Mouse (Mus musculus): ENCODE measurements at regions not wholly inside any gene's neighbourhood (a gene's known extent, or its start where the extent isn't known, plus 50 kb on each side); places are given as distances from the start of the nearest gene placed in this dataset.
A peak's percentile ranks its signal among the peaks of the same experiment; 100 is the strongest.

DNA sequence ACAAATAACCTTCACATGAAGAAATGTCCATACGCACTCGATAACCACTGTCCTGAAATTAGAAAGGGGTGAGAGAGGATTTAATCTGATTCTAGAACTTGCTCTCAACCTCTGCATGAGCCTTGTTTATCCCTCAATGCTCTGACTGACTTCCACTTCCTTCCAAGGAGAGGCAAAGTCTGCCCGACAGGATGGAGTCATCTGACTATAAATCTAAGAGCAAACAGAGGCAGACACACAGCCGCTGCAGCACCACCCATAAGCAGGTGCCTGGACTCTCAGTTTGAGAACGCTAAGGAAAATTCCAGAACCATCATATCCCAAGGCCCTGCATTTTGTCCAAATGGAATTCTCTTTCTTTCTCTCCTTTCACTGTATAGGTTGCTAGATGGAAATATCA, 247.7 kb upstream of the 1700056E22Rik start:
- DNase-seq: no peak

DNA sequence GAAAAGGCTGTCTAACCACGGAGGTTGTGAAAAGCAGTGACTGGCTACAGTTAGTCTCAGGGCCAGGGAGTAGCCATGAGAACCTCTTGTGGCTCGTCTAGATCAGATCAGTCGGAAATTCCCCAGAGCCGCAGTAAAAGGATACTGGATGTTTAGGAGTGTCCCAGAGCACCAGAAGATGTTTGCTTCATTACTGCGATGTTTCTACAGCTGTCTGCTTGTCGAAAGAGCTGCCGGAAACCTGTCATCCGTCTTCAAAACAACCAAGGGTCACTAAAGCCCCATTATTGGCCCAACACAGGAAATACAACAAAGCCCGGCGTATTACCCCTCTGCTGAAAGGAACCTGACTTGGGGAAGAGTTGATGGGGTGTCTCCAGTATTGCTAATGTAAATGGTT, 245.2 kb upstream of the 1700056E22Rik start:
- DNase-seq: no peak

DNA sequence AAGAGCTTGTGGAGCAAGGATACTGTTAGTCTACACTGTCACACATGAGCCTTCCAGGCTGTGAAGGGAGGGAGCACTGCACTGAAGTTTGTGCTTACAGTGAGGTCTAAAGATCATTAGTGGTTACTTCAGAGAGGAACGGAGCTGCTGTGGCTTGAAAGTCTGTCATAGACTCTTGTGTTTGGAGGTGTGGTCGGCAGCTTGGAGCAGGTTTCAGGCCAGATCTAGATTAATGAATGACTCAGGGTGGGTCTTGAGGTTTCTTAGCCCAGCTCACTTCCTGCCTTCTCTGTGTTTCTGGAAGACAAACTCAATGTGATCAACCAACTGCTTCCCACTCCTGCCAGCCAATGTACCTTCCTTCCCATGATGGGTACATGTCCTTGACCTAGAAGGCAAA, 242.9 kb upstream of the 1700056E22Rik start:
- DNase-seq: no peak

DNA sequence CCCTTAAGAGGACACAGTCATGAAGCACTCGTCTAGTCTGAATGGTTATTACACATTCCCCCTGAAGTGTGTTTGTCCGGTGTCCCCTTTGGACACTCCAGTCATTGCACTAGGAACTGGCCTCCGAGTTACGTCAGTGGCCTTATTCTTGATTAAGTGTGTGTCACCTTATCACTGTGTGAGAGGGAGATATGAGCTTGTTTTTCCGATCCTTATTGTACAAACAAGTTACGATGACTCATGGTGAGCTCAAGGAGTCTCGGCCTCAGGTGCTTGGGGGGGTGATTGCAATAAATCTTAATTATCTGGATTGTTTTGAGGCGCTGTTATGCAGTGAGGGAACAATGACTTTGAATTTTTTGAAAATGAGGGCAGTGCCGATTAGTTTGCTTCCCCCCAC, 241.8 kb upstream of the 1700056E22Rik start:
- DNase-seq: no peak

DNA sequence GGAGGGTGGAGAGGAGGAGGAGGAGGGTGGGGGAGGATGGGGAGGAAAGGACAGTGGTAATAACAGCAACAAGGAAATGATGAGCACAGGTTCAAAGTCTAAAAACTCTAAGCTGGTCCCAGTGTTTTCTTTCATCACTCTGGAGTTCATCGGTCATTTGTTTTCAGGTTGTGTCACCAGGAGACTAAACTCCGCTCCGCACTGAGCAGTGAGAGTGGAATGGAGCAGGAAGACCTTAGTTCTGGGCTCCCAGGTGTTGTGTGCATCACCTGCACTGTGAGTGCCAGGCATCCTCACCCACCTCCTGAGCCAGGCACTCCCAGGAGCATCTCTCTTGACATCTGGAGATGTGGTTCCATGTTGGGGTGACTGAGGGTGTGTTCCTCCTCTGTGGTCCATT, 241.3 kb upstream of the 1700056E22Rik start:
- no peak for DNase-seq

DNA sequence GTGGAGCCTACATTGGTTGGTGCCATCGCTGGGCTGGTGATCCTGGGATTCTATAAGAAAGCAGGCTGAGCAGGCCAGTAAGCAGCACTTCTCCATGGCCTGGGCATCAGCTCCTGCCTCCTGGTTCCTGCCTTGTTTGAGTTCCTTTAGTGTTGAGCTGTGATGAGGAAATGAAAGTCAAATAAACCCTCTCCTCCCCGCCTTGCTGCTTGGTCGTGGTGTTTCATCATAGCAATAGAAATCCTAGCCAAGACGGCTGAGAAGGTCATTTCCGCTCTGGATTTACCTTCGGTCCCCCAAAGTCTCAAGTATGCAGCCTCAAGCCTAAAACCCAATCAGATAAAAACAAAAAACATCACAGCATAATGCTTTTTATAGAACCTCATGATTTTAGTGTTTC, 240.6 kb upstream of the 1700056E22Rik start:
- no peak for DNase-seq

DNA sequence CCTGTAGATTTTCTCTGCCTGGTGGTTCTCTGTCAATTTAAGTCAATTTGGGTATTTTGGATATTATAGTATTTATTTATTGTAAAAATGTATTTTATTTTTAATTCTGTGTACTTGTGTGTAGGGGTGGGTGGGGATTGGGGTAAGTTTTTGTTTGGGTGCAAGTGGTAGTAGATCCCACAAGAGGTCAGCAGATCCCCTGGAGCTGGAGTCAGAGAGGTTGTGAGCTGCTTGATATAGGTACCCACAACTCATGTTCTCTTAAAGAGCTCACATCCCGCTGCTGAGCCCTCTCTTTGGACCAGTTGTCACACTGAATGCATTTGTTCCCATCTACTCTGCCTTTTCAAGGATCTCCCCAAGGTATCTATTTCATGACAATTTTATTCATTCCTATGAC, 239.6 kb upstream of the 1700056E22Rik start:
- no peak for DNase-seq

DNA sequence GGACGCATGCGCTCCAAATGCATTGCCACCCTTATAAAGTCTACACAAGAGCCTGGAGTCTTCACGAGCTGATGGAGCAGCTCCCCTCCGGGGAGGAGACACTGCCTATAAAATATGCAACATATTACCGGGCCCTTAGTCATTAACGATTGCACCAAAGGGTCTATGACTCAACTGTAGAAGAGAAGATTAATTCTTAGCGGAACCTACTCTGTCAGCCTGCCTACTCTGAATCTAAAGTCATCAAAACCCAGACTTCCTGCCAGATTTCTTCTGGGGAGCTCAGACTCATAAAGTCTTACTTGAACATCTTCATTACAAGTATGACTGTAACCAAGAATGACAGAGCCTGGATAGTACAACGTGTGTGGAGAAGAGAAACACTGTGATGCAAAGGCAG, 237.2 kb upstream of the 1700056E22Rik start:
- DNase-seq: no peak

DNA sequence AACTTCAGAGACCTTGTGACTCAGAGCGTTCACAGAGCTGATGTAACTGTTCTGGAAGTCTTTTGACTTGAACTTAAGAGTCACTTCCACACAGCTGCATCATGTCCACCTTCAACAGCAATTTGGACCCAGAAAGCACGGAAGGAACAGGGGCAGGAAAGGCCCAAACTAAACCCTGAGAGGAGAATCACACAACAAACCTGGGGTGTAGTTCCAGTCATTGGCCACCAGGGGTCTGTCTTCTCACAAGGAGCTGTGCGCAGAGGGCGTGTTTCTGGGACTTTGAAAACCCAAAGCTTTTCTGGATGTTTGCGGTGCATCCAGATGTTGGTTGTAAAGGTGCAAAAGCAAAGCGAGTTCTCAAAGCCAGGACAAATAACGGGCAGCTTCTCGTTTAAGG, 231.9 kb upstream of the 1700056E22Rik start:
- DNase-seq: peak; percentile 65

DNA sequence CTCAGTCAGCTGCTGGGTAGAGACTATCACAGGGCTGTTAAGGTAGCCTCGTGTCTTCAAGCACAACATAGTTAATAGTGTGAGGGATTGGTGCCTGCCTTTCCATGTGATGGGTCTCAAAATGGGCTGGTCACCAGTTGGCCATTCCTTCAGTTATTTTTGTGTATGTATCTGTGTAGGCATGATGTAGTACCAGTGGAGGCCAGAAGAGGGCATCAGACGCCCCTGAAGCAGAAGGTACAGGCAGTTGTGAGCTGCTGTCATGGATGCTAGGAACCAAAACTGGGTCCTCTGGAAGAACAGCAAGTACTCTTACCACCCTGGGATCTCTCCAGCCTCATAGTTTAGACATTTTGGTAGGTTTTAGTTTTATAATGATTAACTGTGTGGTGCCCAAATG, 228.9 kb upstream of the 1700056E22Rik start:
- peak; percentile 54 for DNase-seq

DNA sequence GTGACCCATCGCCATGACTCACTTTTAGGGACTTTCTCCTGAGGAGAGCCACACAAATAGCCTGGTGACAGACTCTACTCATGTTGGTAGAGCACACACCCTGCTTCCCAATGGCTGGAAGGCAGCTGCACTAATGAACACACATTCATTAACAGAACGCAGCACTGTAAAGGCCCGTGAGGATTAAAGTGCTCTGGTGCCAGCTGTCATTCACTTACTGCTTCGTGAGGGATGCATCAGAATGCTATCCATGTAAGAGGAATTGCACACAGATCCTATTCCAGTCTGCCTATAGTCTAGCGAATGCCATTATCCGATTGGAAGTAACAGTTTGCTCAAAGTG, 227.3 kb upstream of the 1700056E22Rik start:
- DNase-seq: no peak

DNA sequence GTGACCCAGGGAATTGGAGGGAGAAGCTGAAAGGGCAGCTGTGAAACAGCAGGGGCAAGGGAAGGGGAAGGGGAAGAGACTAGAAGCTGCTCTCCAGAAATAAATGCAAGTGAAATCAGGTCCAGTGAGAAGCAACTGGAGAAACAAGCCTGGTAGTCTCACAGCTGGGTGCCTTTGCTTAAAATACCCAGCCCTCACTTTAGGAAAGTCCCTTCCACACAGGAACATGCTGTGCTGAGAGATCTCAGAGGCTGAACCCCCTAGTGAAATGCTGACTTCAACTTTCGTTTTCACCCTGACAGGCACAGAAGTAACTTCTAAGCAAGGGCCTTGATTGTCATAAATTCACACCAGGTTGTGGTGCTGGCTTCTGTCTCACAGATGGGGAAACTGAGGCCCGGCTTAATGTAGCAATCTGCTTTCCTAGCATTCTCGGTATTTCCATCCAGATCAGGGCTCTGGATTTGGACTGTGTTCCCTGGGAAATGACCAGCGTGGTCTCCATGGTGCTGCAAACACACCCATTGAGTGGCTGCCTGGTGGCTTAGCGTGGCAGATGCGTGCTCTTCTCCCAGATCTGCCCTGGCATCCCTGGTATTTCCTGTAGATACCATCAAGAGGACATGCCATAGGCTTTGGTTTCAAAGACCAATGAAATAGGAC, 226.8 kb upstream of the 1700056E22Rik start:
- no peak for DNase-seq

DNA sequence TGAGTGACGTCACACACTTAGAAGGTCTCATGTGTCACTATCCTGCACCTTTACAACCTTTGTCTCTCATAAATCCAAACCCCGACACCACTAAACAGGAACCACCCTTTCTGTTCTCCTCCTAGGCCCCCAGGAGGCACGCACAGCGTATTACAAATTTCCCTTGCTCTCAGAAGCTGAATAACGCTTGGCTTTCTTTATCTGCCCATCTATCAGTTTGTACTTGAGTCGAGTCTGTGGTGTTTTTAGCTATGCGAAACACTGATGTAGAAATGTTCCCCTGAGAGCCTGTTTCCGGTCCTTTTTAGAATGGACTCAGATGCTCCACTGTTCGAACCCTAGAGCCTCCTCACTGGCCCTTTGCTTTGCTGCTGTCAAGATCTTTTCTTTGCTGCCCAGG, 225.8 kb upstream of the 1700056E22Rik start:
- DNase-seq: no peak

DNA sequence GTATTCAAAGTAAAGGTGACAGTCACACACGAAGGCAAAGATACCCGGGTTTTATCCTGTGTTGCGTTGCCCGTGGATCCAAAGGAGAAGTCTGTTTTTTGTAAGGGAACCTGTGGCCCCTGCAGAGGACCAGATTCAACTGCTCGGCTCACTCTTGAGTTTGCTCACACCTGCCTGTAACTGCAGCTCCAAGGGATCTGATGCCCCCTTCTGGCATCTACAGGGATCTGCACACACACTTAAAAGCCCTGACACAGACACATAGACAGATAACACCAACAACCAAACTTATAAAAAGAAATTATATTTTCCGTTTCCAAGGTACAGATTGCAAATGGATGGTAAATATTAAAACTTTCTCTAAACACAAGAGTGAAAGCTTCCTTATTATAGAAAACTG, 223.3 kb upstream of the 1700056E22Rik start:
- no peak for DNase-seq

DNA sequence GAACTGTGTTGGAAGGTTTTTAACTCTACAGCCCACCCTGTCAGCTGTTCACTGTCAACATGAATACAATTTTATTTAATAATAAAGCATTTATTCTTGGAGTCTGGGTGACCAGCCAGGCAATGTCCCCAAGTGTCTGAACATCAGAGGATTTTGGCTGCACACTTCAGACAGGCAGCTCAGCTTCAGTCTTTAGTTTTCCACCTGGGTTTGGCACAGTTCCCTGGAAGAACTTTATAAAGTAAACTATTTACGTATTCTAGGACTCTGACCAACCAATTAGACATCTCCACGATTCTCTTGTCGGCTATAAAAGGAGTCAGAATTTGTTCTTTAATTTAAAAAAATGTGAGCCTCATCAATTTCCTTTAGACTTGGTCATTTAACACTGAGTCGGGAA, 220.8 kb upstream of the 1700056E22Rik start:
- no peak for DNase-seq

DNA sequence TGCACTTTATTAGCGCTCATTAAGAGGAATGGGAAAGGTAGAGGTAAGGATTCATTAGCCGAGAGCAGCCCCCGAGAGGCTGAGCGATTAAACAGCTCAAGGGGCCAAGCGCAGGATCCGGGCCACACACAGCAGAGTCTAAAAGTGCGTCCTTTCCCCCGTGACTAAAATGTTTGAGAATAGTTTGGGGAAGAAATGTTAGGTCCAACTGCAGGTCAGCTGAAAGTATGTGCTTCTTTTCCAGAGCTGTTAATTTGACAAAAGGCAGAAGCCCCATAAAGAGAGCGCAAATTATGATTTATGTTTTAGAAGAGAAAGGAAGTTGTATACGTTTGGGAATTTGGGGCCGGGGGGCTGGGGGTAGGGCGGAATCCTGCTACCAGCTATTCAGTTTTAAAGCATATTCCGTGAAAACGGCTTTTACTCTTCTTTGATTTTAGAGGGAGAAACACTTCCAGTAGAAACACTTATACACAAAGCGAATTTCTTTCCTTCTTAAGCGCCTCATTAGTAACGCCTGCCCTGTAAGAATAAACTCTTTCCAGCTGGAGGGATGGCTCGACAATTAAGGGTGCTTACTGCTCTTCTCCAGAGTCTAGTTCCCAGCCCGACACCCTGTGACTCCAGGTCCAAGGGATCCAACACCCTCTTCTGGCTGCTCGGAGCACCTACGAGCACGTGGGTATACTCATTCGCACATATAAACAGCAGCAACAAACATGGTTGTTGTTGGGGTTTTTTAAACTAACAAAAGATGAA, 210.8 kb upstream of the 1700056E22Rik start:
- DNase-seq: no peak

DNA sequence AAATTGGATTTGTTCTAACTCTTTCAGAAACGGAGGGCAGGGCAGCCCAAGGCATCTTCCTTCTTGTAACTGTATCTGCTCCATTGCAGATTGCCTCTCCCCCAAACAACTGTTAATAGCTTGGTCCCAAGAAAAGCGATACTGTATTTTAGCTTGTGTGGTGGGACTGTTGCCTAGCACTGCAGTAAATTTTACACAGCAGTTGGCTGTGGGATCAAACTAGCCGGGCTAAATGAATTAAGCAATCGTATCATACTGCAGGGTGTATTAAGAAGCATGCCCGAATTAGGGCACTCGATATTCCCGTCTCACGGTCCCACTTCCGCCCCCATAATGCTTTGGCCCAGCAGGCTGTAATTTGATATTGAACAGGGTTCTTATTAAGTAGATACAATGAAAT, 210.2 kb upstream of the 1700056E22Rik start:
- no peak for DNase-seq

DNA sequence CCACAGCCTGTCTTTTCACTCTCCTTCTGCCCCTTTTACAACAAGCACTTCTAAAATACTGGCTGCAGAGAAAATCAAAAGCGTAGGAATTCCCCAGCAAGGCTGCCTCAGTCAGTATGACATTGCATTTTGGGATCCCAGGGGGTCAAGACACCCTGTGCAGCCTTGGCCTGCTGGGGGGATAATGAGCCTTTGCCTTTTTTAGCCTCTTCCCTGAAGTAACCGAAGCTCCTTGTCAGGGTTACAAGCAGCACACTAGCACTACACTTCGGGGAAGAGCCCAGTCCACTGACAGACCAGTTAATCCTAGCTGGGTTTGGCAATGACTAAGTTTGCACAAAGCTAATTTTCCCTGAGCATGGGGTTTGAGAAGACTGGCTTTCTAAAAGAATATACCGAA, 207.7 kb upstream of the 1700056E22Rik start:
- no peak for DNase-seq

DNA sequence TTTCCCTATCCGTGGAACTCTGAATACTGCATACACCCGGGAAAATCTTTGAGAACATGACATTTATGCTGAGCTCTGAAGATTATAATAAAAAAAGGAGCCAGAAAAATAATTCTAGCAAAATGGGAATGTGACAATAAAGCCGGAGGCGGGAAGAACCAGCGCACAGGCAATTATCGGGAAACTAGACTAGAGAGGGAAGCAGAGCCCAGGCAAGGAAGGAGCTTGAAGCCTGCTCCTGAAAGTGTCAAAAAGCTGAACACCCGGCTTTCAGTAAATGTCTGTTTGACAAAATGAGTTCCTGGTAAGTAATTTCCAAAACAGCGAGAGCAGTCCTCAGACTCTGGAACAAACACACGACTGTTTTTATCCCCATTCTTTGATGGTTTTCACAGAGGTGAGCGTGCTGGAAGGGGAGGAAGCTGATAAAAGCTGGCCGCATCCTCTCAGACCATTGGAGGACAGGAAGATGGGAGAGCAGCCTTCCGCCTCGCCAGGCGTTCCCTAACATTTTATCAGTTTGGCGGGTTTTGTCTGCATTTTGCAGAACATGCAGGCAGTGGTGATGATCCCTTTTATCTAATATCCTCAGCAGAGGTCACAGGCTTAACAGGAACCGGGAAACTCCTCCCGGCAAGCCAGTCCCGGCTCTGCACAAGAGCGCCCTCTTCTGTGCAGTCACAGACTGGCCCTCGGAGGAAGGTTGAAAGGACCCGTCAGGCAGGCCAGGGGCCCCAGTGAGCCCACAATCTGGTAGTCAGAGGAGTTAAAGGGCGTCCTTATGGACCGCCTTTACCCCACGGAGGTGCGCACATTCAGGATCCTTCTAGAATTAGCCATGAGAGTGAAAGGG, 201.3 kb upstream of the 1700056E22Rik start:
- DNase-seq: peak; percentile 82

DNA sequence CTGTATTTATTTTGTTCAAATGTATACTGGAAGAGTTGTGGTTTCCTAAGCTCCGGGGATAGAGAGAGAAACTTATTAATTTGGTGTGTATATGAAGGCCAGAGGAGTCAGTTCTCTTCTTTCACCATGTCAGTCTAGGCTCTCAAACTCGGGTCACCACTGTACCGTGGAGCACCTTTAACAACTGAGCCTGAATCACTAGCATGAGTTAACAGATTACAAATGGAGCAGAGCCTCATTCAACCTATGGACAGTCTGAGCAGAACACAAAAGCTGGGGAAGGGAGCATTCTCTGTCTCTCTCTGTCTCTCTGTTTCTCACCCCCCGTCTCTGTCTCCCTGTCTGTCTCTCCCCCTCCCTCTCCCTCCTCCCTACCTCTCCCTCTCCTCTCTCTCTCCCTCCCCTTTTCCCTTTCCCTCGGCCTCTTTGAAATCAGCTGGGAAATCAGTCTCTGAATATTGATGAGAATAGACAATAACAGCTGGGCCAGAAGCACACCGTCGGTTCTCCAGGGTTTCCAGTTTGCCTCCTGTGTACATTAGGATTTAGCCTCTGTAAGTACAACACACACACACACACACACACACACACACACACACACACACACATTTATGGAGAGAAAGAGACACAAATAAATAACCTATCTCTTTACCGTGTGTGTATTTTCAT, 200.4 kb upstream of the 1700056E22Rik start:
- no peak for DNase-seq

DNA sequence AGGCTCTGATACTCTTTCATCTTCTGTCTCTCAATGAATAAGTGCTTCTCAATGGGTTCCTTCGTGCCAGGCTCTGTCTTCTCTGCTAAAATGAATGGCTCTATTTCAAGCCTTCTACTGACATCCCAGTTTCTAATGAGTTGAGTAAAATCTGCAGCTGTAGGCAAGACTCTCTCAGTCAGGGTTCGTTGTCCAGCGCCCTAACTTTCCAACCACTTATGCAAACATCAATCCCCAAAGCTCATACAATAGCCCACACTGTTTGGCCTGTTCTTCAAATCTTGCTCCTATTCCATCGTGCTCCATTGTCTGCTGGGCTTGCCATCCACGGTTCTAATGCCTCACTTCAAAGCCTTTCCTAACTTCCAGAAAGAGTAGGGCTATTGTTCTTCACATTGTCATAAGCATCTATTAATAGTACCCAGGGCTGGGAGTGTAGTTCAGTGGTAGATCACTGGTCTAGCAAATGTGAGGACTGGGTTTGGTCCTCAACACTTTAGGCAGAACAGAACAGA, 199.7 kb upstream of the 1700056E22Rik start:
- no peak for DNase-seq

DNA sequence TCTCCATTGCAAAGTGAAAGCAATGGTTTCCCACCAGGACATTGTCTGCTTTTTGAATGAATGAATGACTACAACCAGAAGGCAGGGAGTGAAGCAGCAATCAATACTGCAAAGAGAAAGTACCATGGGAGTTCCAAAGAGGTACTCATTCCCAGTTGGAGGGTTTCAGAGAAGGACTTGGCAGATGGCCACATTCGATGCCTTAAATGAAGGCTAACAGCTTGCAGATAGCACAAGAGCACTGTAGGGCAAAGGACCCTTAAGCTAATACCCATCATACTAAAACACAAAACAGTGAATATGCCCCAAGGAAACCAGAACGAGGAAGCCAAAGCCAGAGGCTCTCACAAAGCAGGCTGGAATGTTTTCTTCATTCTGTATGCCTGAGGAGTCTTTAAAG, 188.2 kb upstream of the 1700056E22Rik start:
- no peak for DNase-seq

DNA sequence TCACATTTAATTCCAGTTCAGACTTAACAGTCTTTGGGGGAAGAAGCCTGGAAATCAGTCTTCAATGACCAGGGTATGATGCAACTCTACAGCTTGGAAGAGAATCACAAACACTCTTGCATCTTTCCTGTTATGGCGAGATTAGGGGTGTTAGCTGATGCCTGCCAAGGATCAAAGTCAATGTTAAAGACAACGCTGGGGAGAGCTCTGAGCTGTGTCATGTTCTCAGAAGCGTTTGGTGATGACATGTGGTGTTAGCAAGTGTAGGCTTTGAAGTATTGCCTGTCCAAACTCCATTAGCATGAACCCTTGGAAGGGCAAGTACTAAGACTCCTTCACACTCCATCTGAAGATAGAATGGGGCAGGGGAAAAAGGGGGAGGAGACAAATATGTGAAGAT, 187.7 kb upstream of the 1700056E22Rik start:
- DNase-seq: no peak
